Mouse (Mus musculus) stomach, embryonic 14.5 days (tissue): ENCODE measurements around the gene Nop53. TPM values are rescaled to one million over a fixed set of nuclear protein-coding genes. Genes with fewer than 3 reads are reported as not detected.

ENCODE experiments used
- ATAC-seq: fragments of 200-750 bp; cut with Nextera tagmentation; 2 replicates; pipeline ENCODE4 v1.8.0; 2017; ENCODE audit warnings: low read depth, moderate TSS enrichment; ENCODE audit not compliant: insufficient number of reproducible peaks, insufficient read depth, low FRiP score
- H3K27ac ChIP-seq: fragments of 300-500 bp; sonication (generic); 2 replicates; pipeline ENCODE4 v1.5.1; 2014; ENCODE audit warnings: mild to moderate bottlenecking, low read length, moderate library complexity, mixed read lengths
- H3K27me3 ChIP-seq: fragments of 300-500 bp; sonication (generic); 2 replicates; pipeline ENCODE4 v1.6.1; 2014; ENCODE audit warnings: low read length, control low read depth, mixed read lengths; ENCODE audit not compliant: control insufficient read depth, insufficient read depth
- H3K36me3 ChIP-seq: fragments of 300-500 bp; sonication (generic); 2 replicates; pipeline ENCODE4 v1.6.1; 2014; ENCODE audit warnings: mild to moderate bottlenecking, control low read depth, low read length, moderate library complexity, mixed read lengths; ENCODE audit not compliant: control insufficient read depth, insufficient read depth
- H3K4me1 ChIP-seq: fragments of 300-500 bp; sonication (generic); 2 replicates; pipeline ENCODE4 v1.6.1; 2014; ENCODE audit warnings: low read length, control low read depth, mixed read lengths; ENCODE audit not compliant: control insufficient read depth, insufficient read depth
- H3K4me2 ChIP-seq: fragments of 300-500 bp; sonication (generic); replicated peaks from 2 replicates; pipeline ENCODE4 v1.6.1; 2014; ENCODE audit warnings: low read depth, low read length, control low read depth
- H3K4me3 ChIP-seq: fragments of 300-500 bp; sonication (generic); 2 replicates; pipeline ENCODE4 v1.5.1; 2014; ENCODE audit warnings: low read depth, low read length, control low read depth
- H3K9ac ChIP-seq: fragments of 300-500 bp; sonication (generic); replicated peaks from 2 replicates; pipeline ENCODE4 v1.6.1; 2014; ENCODE audit warnings: low read depth, mild to moderate bottlenecking, control low read depth, low read length, moderate library complexity, mixed read lengths
- H3K9me3 ChIP-seq: fragments of 300-500 bp; sonication (generic); 2 replicates; pipeline ENCODE4 v1.6.1; 2016; ENCODE audit warnings: low read depth, low read length, control low read depth; ENCODE audit not compliant: control insufficient read depth
- WGBS: fragments of 180-500 bp; shearing (Covaris S2); extraction: QIAGEN DNeasy Blood & Tissue Kit; methylation state at CpG from one replicate; pipeline ENCODE4 v1.1.7; 2014; 5-methylcytosine and 5-hydroxymethylcytosine counted together
- polyA plus RNA-seq: library from polyadenylated mRNA; unstranded; fragments of >200 nt; fragmentation: Nextera tagmentation; extraction: Ambion mirVana; gene quantifications from 2 replicates; pipeline ENCODE4 v1.2.1, GENCODE M21; 2014

Nop53 gene
- polyA plus RNA-seq, 1 experiment from 2014 or later, result 187 TPM

- no peak for ATAC-seq
- H3K27ac ChIP-seq, result no peak overlapping the region
- H3K36me3 ChIP-seq, result no peaks in the 10 kb centered on the region
- 67% methylated on average over 1 of the region's 1 CpGs for WGBS
- H3K9me3 ChIP-seq, result no peaks in the 10 kb centered on the region
- no peaks in the 10 kb centered on the region for H3K27me3 ChIP-seq
- no peak overlapping the region for H3K4me2 ChIP-seq
- no peak overlapping the region for H3K4me3 ChIP-seq
- H3K4me1 ChIP-seq, result no peaks in the 10 kb centered on the region
- H3K9ac ChIP-seq, result no peak overlapping the region
These were observed 51.6 kb downstream of the Nop53 start for GRCm38 (mm10) chr7:15894251-15894650.

Other genes starting within 250 kb of the Nop53 start
- not detected in 2 replicates for gene Obox5, start 195.9 kb downstream of the Nop53 start, polyA plus RNA-seq
- gene Obox6, start 106.4 kb downstream of the Nop53 start, polyA plus RNA-seq, result not detected in 2 replicates
- not detected in 2 replicates for gene Crx, start 66.1 kb downstream of the Nop53 start, polyA plus RNA-seq
- gene Crxos, start 63.5 kb downstream of the Nop53 start, polyA plus RNA-seq, result not detected in 2 replicates
- gene Selenow, start 23.7 kb downstream of the Nop53 start, polyA plus RNA-seq, result 958 and 987 TPM in 2 replicates
- 36.1 and 49.9 TPM in 2 replicates for gene Ehd2, start 21.5 kb upstream of the Nop53 start, polyA plus RNA-seq
- gene Bicra, start 101.8 kb upstream of the Nop53 start, polyA plus RNA-seq, result 7.7 and 8.3 TPM in 2 replicates
- gene Zfp541, start 115.7 kb upstream of the Nop53 start, polyA plus RNA-seq, result 0.12 TPM in 1 of 2 replicates, not detected in the other
- gene Napa, start 152.4 kb upstream of the Nop53 start, polyA plus RNA-seq, result 188 and 213 TPM in 2 replicates
- gene Kptn, start 173.8 kb upstream of the Nop53 start, polyA plus RNA-seq, result 30.3 and 31.2 TPM in 2 replicates
- gene Slc8a2, start 183.8 kb upstream of the Nop53 start, polyA plus RNA-seq, result 0.35 and 0.38 TPM in 2 replicates
- gene Meis3, start 229.0 kb upstream of the Nop53 start, polyA plus RNA-seq, result 32.2 and 44.4 TPM in 2 replicates